Mouse (Mus musculus): ENCODE results near the gene Ptdss2.

Gene Ptdss2

DNA sequence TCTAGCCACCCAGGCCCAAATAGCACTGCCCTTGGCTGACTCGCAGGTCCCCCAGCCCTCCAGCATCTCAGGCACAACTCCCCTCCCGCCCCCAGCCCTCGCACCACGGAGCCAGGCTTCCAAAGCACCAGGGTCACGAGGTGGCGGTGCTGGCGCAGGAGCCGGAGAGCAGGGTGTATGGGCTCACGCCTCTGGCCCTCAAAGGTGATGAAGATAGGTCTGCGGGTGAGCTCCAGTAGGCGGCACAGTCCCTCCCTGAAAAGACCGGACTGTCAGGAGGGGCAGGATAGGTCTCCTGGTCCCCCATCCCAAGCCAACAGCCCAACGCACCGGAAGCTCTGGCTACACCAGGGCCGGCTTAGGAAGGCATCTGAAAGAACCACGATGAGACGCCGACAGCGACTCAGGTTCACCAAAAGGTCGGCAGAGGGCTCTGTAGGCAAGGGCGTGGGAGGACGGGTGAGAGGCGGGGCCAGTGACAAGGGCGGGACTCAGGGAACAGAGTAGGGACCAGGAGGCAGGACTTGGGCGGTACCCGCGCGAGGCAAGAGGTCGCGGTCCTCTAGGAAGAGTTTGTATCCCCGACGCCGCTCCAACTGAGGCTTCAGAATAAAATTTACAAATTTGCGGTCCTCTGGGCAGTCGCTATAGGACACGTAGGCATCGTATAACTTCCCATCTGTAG is 30.0 kb upstream of the Ptdss2 start:
- H3K4me1 ChIP-seq (replicated peaks; ENCODE audit: low read depth, low read length), result peaks cover 96% of the 10 kb centered on the region

DNA sequence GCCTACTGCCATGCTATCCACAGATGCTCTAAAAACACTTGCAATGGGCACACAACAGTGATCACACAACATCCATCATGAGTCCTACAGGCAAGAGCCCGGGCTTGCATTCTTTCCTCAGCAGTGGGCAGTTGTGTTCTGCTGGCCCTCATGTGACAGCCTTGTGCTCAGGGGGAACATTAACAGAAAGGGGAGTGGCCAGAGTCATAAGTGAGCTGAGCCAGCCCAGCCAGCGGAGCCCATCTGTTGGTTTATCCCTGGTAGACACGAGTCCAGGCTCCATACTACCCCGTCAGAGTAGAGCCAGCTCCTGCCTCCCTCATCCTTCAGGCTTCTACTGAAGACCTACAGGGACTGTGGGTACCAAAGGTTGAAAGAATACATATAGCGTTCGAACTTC is 28.2 kb upstream of the Ptdss2 start:
- Histone ChIP-seq H3K9me3 (ENCODE audit: low read length) (no peaks in the 10 kb centered on the region), H3K4me3 (replicated peaks; ENCODE audit: low read length) (no peak overlapping the region), H3K4me1 (replicated peaks; ENCODE audit: low read depth, low read length) (peaks cover 91% of the 10 kb centered on the region), H3K27me3 (ENCODE audit: insufficient read depth, low read length) (peaks cover 7% of the 10 kb centered on the region), H3K36me3 (ENCODE audit: insufficient read depth, low read length) (peaks cover 62% of the 10 kb centered on the region)
- TF ChIP-seq NANOG (IDR thresholded peaks at IDR 0.05; ENCODE audit: borderline replicate concordance, low read length) (no peak), POU5F1 (IDR thresholded peaks at IDR 0.05; ENCODE audit: borderline replicate concordance, low read length) (no peak), CTCF (conservative IDR thresholded peaks at IDR 0.05; ENCODE audit: low read length) (no peak)

More for the DNA sequence above, 30.0 kb upstream of the Ptdss2 start:
- TF ChIP-seq NANOG (IDR thresholded peaks at IDR 0.05; ENCODE audit: borderline replicate concordance, low read length) (no peak), POU5F1 (IDR thresholded peaks at IDR 0.05; ENCODE audit: borderline replicate concordance, low read length) (no peak), CTCF (conservative IDR thresholded peaks at IDR 0.05; ENCODE audit: low read length) (no peak)
- Histone ChIP-seq H3K36me3 (ENCODE audit: insufficient read depth, low read length) (peaks cover 62% of the 10 kb centered on the region), H3K9me3 (ENCODE audit: low read length) (no peaks in the 10 kb centered on the region), H3K27me3 (ENCODE audit: insufficient read depth, low read length) (peaks cover 25% of the 10 kb centered on the region), H3K4me3 (replicated peaks; ENCODE audit: low read length) (peak overlapping the region; percentile 65)

DNA sequence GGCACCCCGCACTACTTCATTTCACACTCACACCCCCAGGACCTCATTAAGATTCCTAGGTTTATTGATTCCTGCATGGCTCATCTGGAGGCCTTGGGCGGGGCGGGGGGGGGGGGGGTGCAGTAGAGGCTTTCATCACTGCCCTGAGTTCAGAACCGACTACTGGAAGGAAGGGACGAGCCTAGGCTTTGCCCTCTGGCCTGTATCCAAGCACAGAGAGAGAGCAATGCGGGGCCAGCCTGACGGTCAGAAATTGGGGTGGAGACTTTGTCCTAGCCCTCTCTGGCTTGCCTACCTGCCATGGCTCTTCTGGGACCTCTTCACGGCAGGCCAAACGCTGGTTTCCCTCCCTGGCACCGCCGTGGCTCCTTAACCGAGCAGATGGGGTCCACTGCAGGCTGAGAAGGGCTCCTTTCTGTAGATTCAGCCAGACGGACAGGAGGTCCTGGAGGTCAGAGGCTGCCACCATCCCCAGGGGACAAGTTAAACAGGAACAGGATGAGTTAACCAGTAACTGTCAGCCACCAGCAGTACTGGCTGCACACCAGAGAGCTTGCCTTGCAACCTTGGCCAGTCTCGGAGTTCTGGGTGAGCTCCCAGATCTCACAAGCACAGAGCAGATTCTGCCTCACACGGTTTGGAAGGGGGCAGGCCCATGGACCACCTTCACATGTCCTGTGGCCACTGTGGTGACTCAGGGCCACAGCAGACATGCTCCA is 27.5 kb upstream of the Ptdss2 start:
- peaks cover 55% of the 10 kb centered on the region for H3K36me3 ChIP-seq (ENCODE audit: insufficient read depth, low read length)
- peaks cover 91% of the 10 kb centered on the region for H3K4me1 ChIP-seq (replicated peaks; ENCODE audit: low read depth, low read length)
- peak overlapping the region; percentile 41 for H3K4me3 ChIP-seq (replicated peaks; ENCODE audit: low read length)
- H3K9me3 ChIP-seq (ENCODE audit: low read length), result no peaks in the 10 kb centered on the region
- TF ChIP-seq NANOG (IDR thresholded peaks at IDR 0.05; ENCODE audit: borderline replicate concordance, low read length), result no peak
- no peak for TF ChIP-seq POU5F1 (IDR thresholded peaks at IDR 0.05; ENCODE audit: borderline replicate concordance, low read length)
- TF ChIP-seq CTCF (conservative IDR thresholded peaks at IDR 0.05; ENCODE audit: low read length), result no peak
- peaks cover 2% of the 10 kb centered on the region; the same call in 1 of the 2 replicates for H3K27me3 ChIP-seq (ENCODE audit: insufficient read depth, low read length)

DNA sequence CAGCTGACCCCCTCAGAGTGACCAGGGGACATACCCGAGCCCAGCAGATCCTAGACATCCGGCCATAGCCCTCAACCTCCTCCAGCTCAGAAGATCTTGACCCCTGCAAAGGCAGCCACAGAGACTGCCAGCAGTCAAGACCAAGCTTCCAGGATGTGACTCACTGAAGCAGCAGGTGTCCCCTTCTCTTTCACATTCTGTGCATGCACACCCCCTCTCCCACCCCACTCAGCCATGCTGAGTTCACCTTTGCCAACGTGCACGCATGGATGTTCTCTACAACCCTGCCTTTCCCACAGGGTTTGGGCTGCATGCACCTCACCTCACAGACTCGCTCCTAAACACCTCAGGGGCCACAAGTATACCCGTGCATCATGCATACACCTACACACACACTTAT is 26.2 kb upstream of the Ptdss2 start:
- Histone ChIP-seq H3K27me3 (ENCODE audit: insufficient read depth, low read length) (no peaks in the 10 kb centered on the region; the same call in 1 of the 2 replicates), H3K4me3 (replicated peaks; ENCODE audit: low read length) (peak overlapping the region; percentile 78), H3K9me3 (ENCODE audit: low read length) (no peaks in the 10 kb centered on the region), H3K36me3 (ENCODE audit: insufficient read depth, low read length) (peaks cover 41% of the 10 kb centered on the region), H3K4me1 (replicated peaks; ENCODE audit: low read depth, low read length) (peaks cover 85% of the 10 kb centered on the region)
- TF ChIP-seq CTCF (conservative IDR thresholded peaks at IDR 0.05; ENCODE audit: low read length) (no peak), POU5F1 (IDR thresholded peaks at IDR 0.05; ENCODE audit: borderline replicate concordance, low read length) (no peak), NANOG (IDR thresholded peaks at IDR 0.05; ENCODE audit: borderline replicate concordance, low read length) (no peak)

DNA sequence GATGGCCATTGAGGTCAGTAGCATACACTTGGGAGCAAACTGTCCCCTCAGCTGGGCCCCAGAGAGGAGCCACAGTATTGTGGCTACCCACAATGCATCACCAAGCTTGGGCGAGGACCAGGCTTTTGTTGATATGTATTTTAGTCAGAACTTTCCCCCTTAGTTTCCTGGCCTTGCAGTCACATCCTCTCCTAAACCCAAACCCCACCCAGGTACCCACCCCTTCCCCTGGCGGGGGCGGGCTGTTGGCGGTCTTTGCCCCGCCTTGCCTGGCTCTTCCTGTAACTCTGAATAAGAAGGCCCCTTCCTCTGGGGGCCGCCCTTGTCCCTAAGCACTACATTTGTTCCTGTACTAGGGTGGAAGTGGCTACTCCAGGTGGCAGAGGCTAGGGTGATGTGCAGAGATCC is 25.5 kb upstream of the Ptdss2 start:
- Histone ChIP-seq H3K27me3 (ENCODE audit: insufficient read depth, low read length) (no peaks in the 10 kb centered on the region; the same call in 1 of the 2 replicates), H3K4me3 (replicated peaks; ENCODE audit: low read length) (peak overlapping the region; percentile 78), H3K9me3 (ENCODE audit: low read length) (no peaks in the 10 kb centered on the region), H3K36me3 (ENCODE audit: insufficient read depth, low read length) (peaks cover 41% of the 10 kb centered on the region), H3K4me1 (replicated peaks; ENCODE audit: low read depth, low read length) (peaks cover 82% of the 10 kb centered on the region)
- no peak for TF ChIP-seq NANOG (IDR thresholded peaks at IDR 0.05; ENCODE audit: borderline replicate concordance, low read length)

DNA sequence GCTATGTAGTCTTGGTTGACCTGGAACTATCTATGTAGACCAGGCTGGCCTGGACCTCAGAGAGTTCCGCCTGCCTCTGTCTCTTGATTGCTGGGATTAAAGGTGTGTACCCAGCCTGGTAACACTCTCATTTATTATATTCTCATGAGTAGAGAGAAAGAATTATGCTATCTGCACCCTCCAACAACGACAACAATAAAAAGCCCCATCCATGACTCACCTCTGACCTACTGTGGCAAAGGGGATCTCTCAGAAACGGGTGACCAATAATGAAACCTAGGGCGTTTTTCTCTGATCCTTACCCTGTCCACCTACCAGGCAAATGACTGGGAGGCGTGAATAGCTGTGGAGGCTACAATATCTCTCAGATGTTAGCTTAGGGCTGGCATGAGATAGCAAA is 25.0 kb upstream of the Ptdss2 start:
- H3K4me3 ChIP-seq (replicated peaks; ENCODE audit: low read length), result no peak overlapping the region
- peaks cover 77% of the 10 kb centered on the region for H3K4me1 ChIP-seq (replicated peaks; ENCODE audit: low read depth, low read length)
- no peaks in the 10 kb centered on the region for H3K9me3 ChIP-seq (ENCODE audit: low read length)
- H3K36me3 ChIP-seq (ENCODE audit: insufficient read depth, low read length), result peaks cover 41% of the 10 kb centered on the region
- TF ChIP-seq CTCF (conservative IDR thresholded peaks at IDR 0.05; ENCODE audit: low read length) (no peak), POU5F1 (IDR thresholded peaks at IDR 0.05; ENCODE audit: borderline replicate concordance, low read length) (no peak), NANOG (IDR thresholded peaks at IDR 0.05; ENCODE audit: borderline replicate concordance, low read length) (no peak)
- no peaks in the 10 kb centered on the region; the same call in 1 of the 2 replicates for H3K27me3 ChIP-seq (ENCODE audit: insufficient read depth, low read length)

DNA sequence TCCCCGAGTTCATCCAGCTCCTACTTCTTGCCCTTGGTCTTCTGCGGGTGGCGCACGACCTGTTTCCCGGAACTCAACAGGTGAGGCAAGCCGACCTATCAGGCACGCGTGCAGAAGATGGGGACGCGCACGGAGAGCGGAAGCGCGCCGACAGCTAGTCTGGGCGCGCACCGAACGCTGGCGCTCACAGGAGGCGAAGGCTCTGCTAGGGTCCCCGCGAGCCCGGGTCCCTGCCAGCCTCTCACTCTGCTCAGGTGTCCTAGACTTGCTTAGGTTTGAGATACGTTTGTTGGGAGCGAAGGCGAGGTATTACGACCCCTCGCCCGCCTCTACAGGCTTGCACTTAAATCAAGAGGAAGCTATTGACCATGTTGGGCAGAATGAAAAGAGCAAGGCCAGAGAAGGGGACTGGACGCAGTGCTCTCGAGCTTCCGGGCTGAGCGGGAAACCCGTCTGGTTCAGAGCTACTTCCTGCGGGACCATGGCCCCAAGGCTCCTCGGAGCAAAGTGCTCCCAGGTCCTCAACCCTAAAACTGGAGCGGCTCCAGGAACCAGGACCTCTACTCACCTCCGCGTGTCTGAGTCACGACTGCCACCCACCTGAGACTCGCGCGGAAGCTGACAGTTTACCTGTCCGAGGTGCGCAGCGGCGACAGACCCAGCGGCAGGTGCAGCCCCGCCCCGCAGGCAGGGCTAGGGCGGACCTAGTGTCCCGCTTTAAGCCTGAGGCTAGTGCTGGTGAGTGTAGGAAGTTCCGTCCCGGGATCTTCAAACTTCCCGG is 22.1 kb upstream of the Ptdss2 start, which contains the start of gene Sigirr:
Gene Sigirr (minus strand): TSS at position 662 of the 781 bp plus-strand sequence.
- Histone ChIP-seq H3K27me3 (ENCODE audit: insufficient read depth, low read length) (no peaks in the 10 kb centered on the region), H3K36me3 (ENCODE audit: insufficient read depth, low read length) (peaks cover 44% of the 10 kb centered on the region), H3K9me3 (ENCODE audit: low read length) (peaks cover 9% of the 10 kb centered on the region; the same call in 1 of the 2 replicates), H3K4me1 (replicated peaks; ENCODE audit: low read depth, low read length) (peaks cover 71% of the 10 kb centered on the region), H3K4me3 (replicated peaks; ENCODE audit: low read length) (peak within 1 kb of the TSS; percentile 84)
- TF ChIP-seq POU5F1 (IDR thresholded peaks at IDR 0.05; ENCODE audit: borderline replicate concordance, low read length) (no peak), NANOG (IDR thresholded peaks at IDR 0.05; ENCODE audit: borderline replicate concordance, low read length) (no peak), CTCF (conservative IDR thresholded peaks at IDR 0.05; ENCODE audit: low read length) (no peak)

DNA sequence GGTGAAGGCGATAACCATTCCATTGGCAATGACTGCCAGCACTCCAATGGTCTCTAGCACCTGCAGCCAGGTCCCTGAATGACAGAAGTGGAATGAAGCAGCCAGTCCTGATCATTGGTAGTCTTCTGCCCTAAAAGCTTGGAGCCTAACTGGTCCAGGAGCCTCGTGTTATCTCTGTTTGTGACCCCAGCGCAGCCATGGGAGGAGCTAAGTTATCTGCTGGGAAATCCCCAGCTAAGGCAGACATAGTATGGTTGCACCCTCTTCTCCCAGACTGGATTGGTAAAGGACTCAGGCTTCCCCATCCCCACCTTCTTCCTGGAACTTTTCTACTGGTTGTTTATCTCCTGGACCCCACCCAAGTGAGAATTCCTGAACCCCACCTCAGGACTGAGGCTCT is 19.0 kb upstream of the Ptdss2 start:
- Histone ChIP-seq H3K4me3 (replicated peaks; ENCODE audit: low read length) (peak overlapping the region; percentile 7; the same call in 1 of the 2 replicates), H3K9me3 (ENCODE audit: low read length) (peaks cover 9% of the 10 kb centered on the region; the same call in 1 of the 2 replicates), H3K4me1 (replicated peaks; ENCODE audit: low read depth, low read length) (peaks cover 42% of the 10 kb centered on the region), H3K27me3 (ENCODE audit: insufficient read depth, low read length) (no peaks in the 10 kb centered on the region), H3K36me3 (ENCODE audit: insufficient read depth, low read length) (peaks cover 69% of the 10 kb centered on the region)
- TF ChIP-seq POU5F1 (IDR thresholded peaks at IDR 0.05; ENCODE audit: borderline replicate concordance, low read length) (no peak), NANOG (IDR thresholded peaks at IDR 0.05; ENCODE audit: borderline replicate concordance, low read length) (no peak), CTCF (conservative IDR thresholded peaks at IDR 0.05; ENCODE audit: low read length) (no peak)

Measured in E14TG2a.4 (cell line).